Mouse (Mus musculus) bone marrow, adult 2 months (tissue): ENCODE data around the gene Tnnc1.

Experiments
- CTCF ChIP-seq: fragments of 200-500 bp; IDR thresholded peaks from 2 replicates; pipeline ENCODE4 v1.5.1; 2011; ENCODE audit warnings: low read length, control low read depth; ENCODE audit not compliant: control insufficient read depth, insufficient read depth
- POLR2A ChIP-seq: fragments of 200-500 bp; IDR thresholded peaks from 2 replicates; pipeline ENCODE4 v1.6.1; 2011; ENCODE audit warnings: low read depth, mild to moderate bottlenecking, control low read depth, low read length, borderline replicate concordance; ENCODE audit not compliant: control insufficient read depth

DNA sequence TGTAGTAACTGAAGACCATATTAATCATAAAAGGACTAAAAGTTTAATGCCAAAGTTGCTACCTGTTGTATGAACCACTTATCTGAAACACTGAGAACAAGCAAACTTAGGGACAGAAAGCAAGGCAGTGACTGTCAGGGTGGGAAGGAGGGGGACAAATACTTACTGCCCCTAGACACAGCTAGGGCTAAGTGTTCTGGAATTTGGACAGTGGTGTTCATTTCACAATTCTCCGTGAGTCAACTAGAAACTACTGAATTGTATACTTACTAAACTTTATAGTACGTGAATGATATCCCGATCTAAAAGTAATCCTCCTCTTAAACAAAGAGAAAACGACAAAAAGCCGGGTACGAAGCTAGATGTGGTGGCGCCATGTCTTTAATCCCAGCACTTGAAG lies 8.5 kb upstream of the Tnnc1 start:
- TF ChIP-seq POLR2A: no peak
- no peak for TF ChIP-seq CTCF
